Mouse (Mus musculus) stomach, embryonic 15.5 days (tissue): ENCODE results near the gene Cnmd. TPM values are rescaled to one million over a fixed set of nuclear protein-coding genes. Genes with fewer than 3 reads are reported as not detected.

ENCODE experiments used
- ATAC-seq: fragments of 200-750 bp; cut with Nextera tagmentation; 2 replicates; pipeline ENCODE4 v1.8.0; 2017; ENCODE audit warnings: low read depth, moderate number of reproducible peaks, moderate TSS enrichment; ENCODE audit not compliant: insufficient read depth, low FRiP score
- H3K27ac ChIP-seq: fragments of 300-500 bp; sonication (generic); 2 replicates; pipeline ENCODE4 v1.5.1; 2015; ENCODE audit warnings: mild to moderate bottlenecking, inconsistent platforms
- H3K27me3 ChIP-seq: fragments of 300-500 bp; sonication (generic); replicated peaks from 2 replicates; pipeline ENCODE4 v1.6.1; 2015; ENCODE audit warnings: inconsistent platforms
- H3K36me3 ChIP-seq: fragments of 300-500 bp; sonication (generic); 2 replicates; pipeline ENCODE4 v1.6.1; 2015; ENCODE audit warnings: inconsistent platforms
- H3K4me1 ChIP-seq: fragments of 300-500 bp; sonication (generic); 2 replicates; pipeline ENCODE4 v1.6.1; 2015; ENCODE audit warnings: inconsistent platforms
- H3K4me2 ChIP-seq: fragments of 300-500 bp; sonication (generic); 2 replicates; pipeline ENCODE4 v1.6.1; 2015; ENCODE audit warnings: mild to moderate bottlenecking, inconsistent platforms
- H3K4me3 ChIP-seq: fragments of 300-500 bp; sonication (generic); replicated peaks from 2 replicates; pipeline ENCODE4 v1.5.1; 2015; ENCODE audit warnings: inconsistent platforms
- H3K9ac ChIP-seq: fragments of 300-500 bp; sonication (generic); 2 replicates; pipeline ENCODE4 v1.6.1; 2015; ENCODE audit warnings: inconsistent platforms
- H3K9me3 ChIP-seq: fragments of 300-500 bp; sonication (generic); 2 replicates; pipeline ENCODE4 v1.6.1; 2016; ENCODE audit warnings: inconsistent platforms
- WGBS: fragments of 180-500 bp; shearing (Covaris S2); methylation state at CpG from one replicate; pipeline ENCODE4 v1.1.7; 2015; 5-methylcytosine and 5-hydroxymethylcytosine counted together
- polyA plus RNA-seq: library from polyadenylated mRNA; unstranded; fragments of >200 nt; fragmentation: Nextera tagmentation; extraction: Ambion mirVana; gene quantifications from 2 replicates; pipeline ENCODE4 v1.2.1, GENCODE M21; 2015

Gene Cnmd
- polyA plus RNA-seq, 1 experiment from 2014 or later: 1.9 TPM

- H3K9me3 ChIP-seq: no peaks in the 10 kb centered on the region
- H3K4me2 ChIP-seq: no peak overlapping the region
- WGBS: 90% methylated on average over 5 of the region's 5 CpGs
- no peaks in the 10 kb centered on the region for H3K27me3 ChIP-seq
- H3K36me3 ChIP-seq: no peaks in the 10 kb centered on the region
- no peak overlapping the region for H3K27ac ChIP-seq
- no peak overlapping the region for H3K9ac ChIP-seq
- no peaks in the 10 kb centered on the region for H3K4me1 ChIP-seq
- no peak for ATAC-seq
- H3K4me3 ChIP-seq: no peak overlapping the region
These were observed 10.6 kb upstream of the Cnmd start for GRCm38 (mm10) chr14:79672567-79672966.

- ATAC-seq: no peak
- H3K4me3 ChIP-seq: no peak overlapping the region
- no peak overlapping the region for H3K27ac ChIP-seq
- no peaks in the 10 kb centered on the region for H3K4me1 ChIP-seq
- no peak overlapping the region for H3K4me2 ChIP-seq
- 87% methylated on average over 3 of the region's 3 CpGs for WGBS
- no peaks in the 10 kb centered on the region for H3K9me3 ChIP-seq
- H3K36me3 ChIP-seq: no peaks in the 10 kb centered on the region
- no peaks in the 10 kb centered on the region for H3K27me3 ChIP-seq
- H3K9ac ChIP-seq: no peak overlapping the region
These were observed 9.0 kb upstream of the Cnmd start for GRCm38 (mm10) chr14:79671008-79671407.

GRCm38 (mm10) chr14:79661005-79661917 lies 709 bp downstream of the Cnmd start:
- Histone ChIP-seq H3K27ac (no peak overlapping the region), H3K4me2 (peak overlapping the region; percentile 47), H3K27me3 (no peaks in the 10 kb centered on the region), H3K9me3 (no peaks in the 10 kb centered on the region), H3K9ac (no peak overlapping the region), H3K4me3 (no peak overlapping the region; the same call in 1 of the 2 replicates), H3K36me3 (no peaks in the 10 kb centered on the region), H3K4me1 (0 out of 2 replicates have a peak, but pooled peaks cover 3% of the 10 kb centered on the region)
- WGBS: 18% methylated on average over 33 of the region's 33 CpGs
- ATAC-seq: peak; percentile 65; the same call in 1 of the 2 replicates

DNA sequence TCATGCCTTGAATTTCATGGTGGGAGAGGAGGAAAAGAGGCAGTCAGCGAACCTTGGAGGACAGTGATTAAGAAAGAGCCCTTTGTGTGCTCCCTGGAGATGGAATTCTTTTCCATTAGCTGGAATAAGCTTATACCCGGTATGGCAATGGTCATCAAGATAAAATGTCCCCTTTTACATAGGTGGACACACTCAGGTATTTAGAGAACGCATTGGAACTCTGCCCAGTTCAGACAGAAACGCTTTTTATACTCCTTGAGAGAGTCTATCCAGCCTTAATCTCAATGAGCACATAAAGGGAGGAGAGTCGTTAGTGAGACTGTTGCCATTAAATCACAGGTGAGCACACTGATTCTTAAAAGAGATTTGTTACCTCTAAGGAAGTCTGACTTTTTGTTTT lies 1.5 kb downstream of the Cnmd start:
- H3K4me3 ChIP-seq: no peak overlapping the region
- no peak overlapping the region for H3K9ac ChIP-seq
- 48% methylated on average over 5 of the region's 5 CpGs for WGBS
- no peaks in the 10 kb centered on the region for H3K9me3 ChIP-seq
- no peak for ATAC-seq
- no peak overlapping the region for H3K27ac ChIP-seq
- H3K27me3 ChIP-seq: no peaks in the 10 kb centered on the region
- H3K36me3 ChIP-seq: no peaks in the 10 kb centered on the region
- H3K4me2 ChIP-seq: no peak overlapping the region
- H3K4me1 ChIP-seq: 0 out of 2 replicates have a peak, but pooled peaks cover 3% of the 10 kb centered on the region

GRCm38 (mm10) chr14:79658748-79659508 lies 3.0 kb downstream of the Cnmd start:
- Histone ChIP-seq H3K27me3 (no peaks in the 10 kb centered on the region), H3K36me3 (no peaks in the 10 kb centered on the region), H3K4me1 (0 out of 2 replicates have a peak, but pooled peaks cover 3% of the 10 kb centered on the region), H3K9me3 (no peaks in the 10 kb centered on the region), H3K4me2 (no peak overlapping the region), H3K4me3 (no peak overlapping the region), H3K27ac (no peak overlapping the region), H3K9ac (no peak overlapping the region)
- WGBS: 72% methylated on average over 6 of the region's 6 CpGs
- no peak for ATAC-seq

DNA sequence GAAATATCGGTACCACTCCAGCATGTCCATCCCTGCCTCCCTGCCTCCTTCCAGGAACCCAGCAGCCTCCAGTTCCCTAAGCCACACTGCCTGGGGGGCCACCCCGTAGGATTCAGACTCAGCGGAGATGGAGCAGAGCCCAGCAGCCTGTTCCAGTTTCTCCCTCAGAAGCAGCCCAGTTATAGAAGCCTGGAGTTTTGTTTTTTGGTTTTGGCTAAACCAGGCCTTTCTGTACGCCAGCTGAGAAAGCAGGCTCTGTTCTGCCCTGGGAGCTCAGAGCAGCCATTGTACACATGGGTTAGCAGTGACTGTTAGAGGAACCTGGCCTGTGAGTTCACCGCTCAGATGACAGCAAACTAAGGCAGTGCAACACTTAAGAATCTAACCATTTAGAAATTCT lies 3.7 kb downstream of the Cnmd start:
- Histone ChIP-seq H3K4me2 (no peak overlapping the region), H3K4me1 (0 out of 2 replicates have a peak, but pooled peaks cover 3% of the 10 kb centered on the region), H3K27me3 (no peaks in the 10 kb centered on the region), H3K36me3 (no peaks in the 10 kb centered on the region), H3K27ac (no peak overlapping the region), H3K9me3 (no peaks in the 10 kb centered on the region), H3K4me3 (no peak overlapping the region), H3K9ac (no peak overlapping the region)
- no peak for ATAC-seq
- WGBS: 76% methylated on average over 5 of the region's 5 CpGs

GRCm38 (mm10) chr14:79652654-79653053 lies 9.3 kb downstream of the Cnmd start:
- Histone ChIP-seq H3K36me3 (no peaks in the 10 kb centered on the region), H3K9me3 (no peaks in the 10 kb centered on the region), H3K4me3 (no peak overlapping the region), H3K9ac (no peak overlapping the region), H3K27me3 (no peaks in the 10 kb centered on the region), H3K4me2 (no peak overlapping the region), H3K27ac (no peak overlapping the region), H3K4me1 (no peaks in the 10 kb centered on the region)
- no peak for ATAC-seq
- 46% methylated on average over 4 of the region's 4 CpGs for WGBS

GRCm38 (mm10) chr14:79649680-79650079 lies 12.3 kb downstream of the Cnmd start:
- ATAC-seq: no peak
- H3K9me3 ChIP-seq: no peaks in the 10 kb centered on the region
- H3K36me3 ChIP-seq: no peaks in the 10 kb centered on the region
- no peak overlapping the region for H3K4me2 ChIP-seq
- H3K9ac ChIP-seq: no peak overlapping the region
- no peak overlapping the region for H3K4me3 ChIP-seq
- no peak overlapping the region for H3K27ac ChIP-seq
- 37% methylated on average over 3 of the region's 3 CpGs for WGBS
- no peaks in the 10 kb centered on the region for H3K27me3 ChIP-seq
- H3K4me1 ChIP-seq: no peaks in the 10 kb centered on the region

- Histone ChIP-seq H3K27ac (no peak overlapping the region), H3K9me3 (no peaks in the 10 kb centered on the region), H3K4me1 (no peaks in the 10 kb centered on the region), H3K4me2 (no peak overlapping the region), H3K4me3 (no peak overlapping the region), H3K27me3 (no peaks in the 10 kb centered on the region), H3K36me3 (no peaks in the 10 kb centered on the region), H3K9ac (no peak overlapping the region)
- ATAC-seq: no peak
- 18% methylated on average over 11 of the region's 11 CpGs for WGBS
These were observed 16.6 kb downstream of the Cnmd start for GRCm38 (mm10) chr14:79645378-79645777.

- H3K9me3 ChIP-seq: no peaks in the 10 kb centered on the region
- H3K9ac ChIP-seq: no peak overlapping the region
- no peaks in the 10 kb centered on the region for H3K4me1 ChIP-seq
- WGBS: 73% methylated on average over 9 of the region's 9 CpGs
- no peak overlapping the region for H3K4me2 ChIP-seq
- H3K27me3 ChIP-seq: no peaks in the 10 kb centered on the region
- no peaks in the 10 kb centered on the region for H3K36me3 ChIP-seq
- no peak overlapping the region for H3K27ac ChIP-seq
- no peak for ATAC-seq
- H3K4me3 ChIP-seq: no peak overlapping the region
These were observed 19.9 kb downstream of the Cnmd start for GRCm38 (mm10) chr14:79642063-79642462.

- Histone ChIP-seq H3K4me1 (no peaks in the 10 kb centered on the region), H3K27ac (no peak overlapping the region), H3K4me3 (no peak overlapping the region), H3K4me2 (no peak overlapping the region), H3K36me3 (no peaks in the 10 kb centered on the region), H3K27me3 (no peaks in the 10 kb centered on the region), H3K9ac (no peak overlapping the region), H3K9me3 (no peaks in the 10 kb centered on the region)
- 71% methylated on average over 4 of the region's 4 CpGs for WGBS
- ATAC-seq: no peak
These were observed 25.2 kb downstream of the Cnmd start for GRCm38 (mm10) chr14:79636814-79637213.

DNA sequence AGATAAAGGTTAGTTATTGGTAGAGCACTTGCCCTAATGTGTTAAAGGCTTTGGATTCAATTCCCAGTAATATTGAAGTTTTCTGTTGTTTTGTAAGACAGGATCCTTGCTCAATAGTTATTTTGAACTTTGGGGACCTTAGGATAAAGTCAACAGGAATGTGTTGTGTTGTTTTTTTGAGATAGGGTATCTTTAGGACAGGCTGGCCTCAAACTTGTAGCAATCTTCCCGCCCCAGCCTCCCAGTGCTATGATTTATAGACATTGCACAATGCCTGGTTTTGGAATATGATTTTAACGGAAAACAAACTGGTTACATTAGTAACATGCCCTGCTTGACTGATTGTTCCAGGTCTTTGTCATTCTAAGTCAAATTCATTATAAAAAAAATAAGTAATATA lies 28.8 kb downstream of the Cnmd start:
- 90% methylated on average over 2 of the region's 2 CpGs for WGBS
- no peak for ATAC-seq
- no peak overlapping the region for H3K4me2 ChIP-seq
- H3K36me3 ChIP-seq: no peaks in the 10 kb centered on the region
- no peaks in the 10 kb centered on the region for H3K27me3 ChIP-seq
- H3K27ac ChIP-seq: no peak overlapping the region
- no peak overlapping the region for H3K4me3 ChIP-seq
- no peaks in the 10 kb centered on the region for H3K9me3 ChIP-seq
- H3K9ac ChIP-seq: no peak overlapping the region
- no peaks in the 10 kb centered on the region for H3K4me1 ChIP-seq
